Mouse (Mus musculus) CH12F3 (cell line): ENCODE results near the gene Krtap5-4.
"Not testable (repeated sequence)": the region's sequence is repeated elsewhere in the genome, so short reads cannot be mapped to it uniquely, and the experiment has no call there.

Experiments used
- in situ Hi-C: fragments of 300-500 bp; cut with MboI; formaldehyde crosslinking; loops from 2 replicates; pipeline ENCODE4 v1.14.3; 2020; ENCODE audit warnings: low sequenced_read_pairs

Gene Krtap5-4

DNA sequence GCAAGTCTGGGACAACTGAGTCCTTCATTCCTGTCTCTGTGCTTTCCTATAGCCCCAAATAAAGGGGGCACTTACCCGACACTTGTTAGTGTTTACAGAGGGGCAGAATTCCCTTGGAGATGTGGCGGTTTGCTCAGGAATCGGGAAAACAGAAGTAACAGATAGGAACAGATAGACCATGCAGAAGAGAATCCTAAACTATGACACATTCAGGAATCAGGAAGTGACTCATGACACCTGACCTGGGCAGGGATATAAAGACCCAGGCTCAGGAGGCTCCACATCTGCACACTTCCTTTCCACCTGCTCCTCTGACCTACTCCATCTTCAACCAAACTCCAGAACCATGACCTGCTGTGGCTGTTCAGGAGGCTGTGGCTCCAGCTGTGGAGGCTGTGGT, at the start of gene Krtap5-4:
TSS of gene Krtap5-4 (plus strand) at position 301 of the 400 bp plus-strand sequence.
- in situ Hi-C loops: no loop called here

DNA sequence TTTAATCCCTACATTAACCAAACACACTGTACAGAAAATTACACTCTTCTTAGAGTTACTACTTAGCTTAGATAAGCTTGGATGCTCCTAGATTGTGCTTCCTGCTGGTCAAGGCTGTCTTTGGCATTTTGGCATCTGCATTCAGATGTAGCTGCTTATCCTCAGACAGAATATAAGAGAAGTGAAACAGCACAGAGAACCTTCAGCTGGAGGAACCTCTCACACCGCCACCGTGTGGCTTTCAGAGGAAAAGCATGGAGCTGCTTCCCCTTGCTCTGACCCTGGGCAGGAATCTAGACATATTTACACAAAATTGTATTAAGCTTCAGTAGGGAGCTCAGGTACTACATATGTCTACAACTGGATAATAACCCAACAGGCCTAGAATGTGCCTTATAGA, 47.8 kb upstream of the Krtap5-4 start:
- in situ Hi-C loops: no loop called here

GRCm38 (mm10) chr7:142258254-142258653, 45.1 kb upstream of the Krtap5-4 start, which contains the start of gene Gm2431:
Gene Gm2431, minus strand, starts transcription at chr7:142258354.
- in situ Hi-C loops: not testable (repeated sequence)

DNA sequence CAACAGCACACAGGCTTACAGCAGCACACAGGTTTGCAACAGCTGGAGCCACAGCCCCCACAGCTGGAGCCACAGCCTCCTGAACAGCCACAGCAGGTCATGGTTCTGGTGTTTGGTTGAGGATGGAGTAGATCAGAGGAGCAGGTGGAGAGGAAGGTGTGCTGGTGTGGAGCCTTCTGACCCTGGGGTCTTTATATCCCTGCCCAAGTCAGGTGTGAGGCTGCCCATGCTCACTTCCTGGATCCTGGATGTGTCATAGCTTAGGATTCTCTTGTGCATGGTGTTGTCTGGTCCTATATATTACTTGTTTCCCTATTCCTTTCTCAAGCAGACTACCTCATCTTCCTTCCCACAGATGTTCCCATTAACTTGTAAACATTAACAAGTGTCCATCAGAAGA, 29.1 kb upstream of the Krtap5-4 start, which contains the start of gene Gm4559:
TSS of gene Gm4559 (minus strand) at position 101 of the 400 bp plus-strand sequence.
- in situ Hi-C loops: not testable (repeated sequence)

DNA sequence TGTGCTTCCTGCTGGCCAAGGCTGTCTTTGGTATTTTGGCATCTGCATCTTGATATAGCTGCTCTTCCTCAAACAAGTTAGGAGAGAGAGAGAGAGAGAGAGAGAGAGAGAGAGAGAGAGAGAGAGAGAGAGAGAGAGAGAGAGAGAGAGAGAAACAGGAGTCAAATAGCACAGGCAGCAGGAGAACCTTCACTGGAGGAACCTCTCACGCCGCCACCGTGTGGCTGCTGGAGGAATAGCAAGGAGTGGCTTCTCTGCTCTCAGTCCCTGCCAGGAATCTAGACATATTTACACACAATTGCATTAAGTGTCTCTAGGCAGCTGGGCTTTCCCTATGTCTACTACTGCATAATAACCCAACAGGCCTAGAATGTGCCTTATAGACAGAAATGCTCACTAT, 25.2 kb upstream of the Krtap5-4 start:
- in situ Hi-C loops: not testable (repeated sequence)

DNA sequence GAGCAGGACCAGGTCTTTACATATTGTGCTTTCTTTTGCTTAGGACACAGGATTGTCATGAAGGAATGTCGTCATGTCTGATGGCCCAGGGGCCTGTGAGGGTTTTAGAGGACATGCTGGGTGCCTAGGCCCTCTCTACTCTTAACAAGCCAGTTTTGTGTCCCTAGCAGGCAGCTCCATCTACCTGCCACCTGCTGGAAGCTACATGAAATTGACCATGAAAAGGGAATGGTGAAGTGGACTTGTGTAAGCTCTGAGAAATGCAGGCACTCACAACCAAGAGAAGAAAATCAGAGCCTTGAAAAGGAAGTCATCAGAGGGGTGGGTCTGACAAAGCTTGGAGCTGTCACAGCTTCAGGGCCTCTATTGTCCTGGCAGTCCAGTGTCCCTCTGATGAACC, 24.1 kb upstream of the Krtap5-4 start:
- in situ Hi-C loops: not testable (repeated sequence)

- in situ Hi-C loops: not testable (repeated sequence)
Observed at GRCm38 (mm10) chr7:142282847-142283246, 20.5 kb upstream of the Krtap5-4 start.

GRCm38 (mm10) chr7:142284023-142284591, 19.2 kb upstream of the Krtap5-4 start:
- in situ Hi-C loops: no loop called here

DNA sequence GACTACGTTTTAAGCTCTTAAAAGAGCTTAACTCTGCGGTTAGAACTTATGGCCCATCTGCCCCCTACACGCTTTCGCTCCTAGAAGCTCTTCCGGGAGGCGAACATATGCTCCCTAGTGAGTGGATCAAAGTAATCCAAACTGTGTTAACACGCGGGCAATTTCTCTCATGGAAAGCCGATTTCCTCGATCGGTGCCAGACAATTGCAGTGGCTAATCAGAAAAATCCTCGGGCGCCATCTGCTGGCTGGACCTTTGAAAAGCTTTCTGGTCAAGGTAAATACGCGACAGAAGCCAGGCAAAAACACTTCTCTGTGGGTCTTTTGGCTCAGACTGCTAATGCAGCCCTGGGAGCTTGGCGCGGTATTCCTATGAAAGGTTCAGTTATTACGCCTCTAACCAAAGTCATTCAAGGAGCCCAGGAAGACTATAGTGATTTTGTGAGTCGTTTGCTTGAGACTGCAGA, 18.7 kb upstream of the Krtap5-4 start:
- in situ Hi-C loops: no loop called here

DNA sequence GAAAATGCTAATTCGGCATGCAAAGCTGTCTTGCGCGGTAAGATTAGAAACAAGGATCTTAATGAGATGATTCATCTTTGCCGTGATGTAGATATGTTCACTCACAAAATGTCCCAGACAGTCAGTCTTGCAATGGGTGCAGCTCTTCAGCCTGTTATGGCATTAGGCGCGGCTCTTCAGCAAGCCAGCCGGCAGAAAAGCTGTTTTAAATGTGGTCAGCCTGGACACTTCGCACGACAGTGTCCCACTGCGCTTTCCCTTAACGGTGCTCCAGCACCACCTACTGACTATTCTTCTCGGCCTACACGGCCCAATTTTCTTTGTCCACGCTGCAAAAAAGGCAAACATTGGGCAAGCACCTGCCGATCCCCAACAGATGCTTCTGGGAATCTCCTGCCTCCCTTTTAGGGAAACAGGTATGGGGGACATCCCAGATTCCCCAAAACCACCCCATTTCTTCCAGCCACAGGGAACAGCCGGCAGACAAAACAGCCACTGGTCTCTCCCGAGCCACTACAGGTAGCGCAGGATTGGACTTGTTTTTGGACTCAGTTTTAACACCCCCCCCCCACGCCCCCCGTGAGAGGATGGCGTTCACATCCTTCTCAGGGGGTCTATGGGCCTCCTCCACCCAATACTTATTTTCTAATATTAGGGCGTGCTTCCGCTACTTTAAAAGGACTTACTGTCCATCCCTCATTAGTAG, 18.1 kb upstream of the Krtap5-4 start:
- in situ Hi-C loops: no loop called here

- in situ Hi-C loops: not testable (repeated sequence)
Observed at GRCm38 (mm10) chr7:142285910-142286612, 17.3 kb upstream of the Krtap5-4 start.

GRCm38 (mm10) chr7:142293851-142294250, 9.5 kb upstream of the Krtap5-4 start:
- in situ Hi-C loops: not testable (repeated sequence)

DNA sequence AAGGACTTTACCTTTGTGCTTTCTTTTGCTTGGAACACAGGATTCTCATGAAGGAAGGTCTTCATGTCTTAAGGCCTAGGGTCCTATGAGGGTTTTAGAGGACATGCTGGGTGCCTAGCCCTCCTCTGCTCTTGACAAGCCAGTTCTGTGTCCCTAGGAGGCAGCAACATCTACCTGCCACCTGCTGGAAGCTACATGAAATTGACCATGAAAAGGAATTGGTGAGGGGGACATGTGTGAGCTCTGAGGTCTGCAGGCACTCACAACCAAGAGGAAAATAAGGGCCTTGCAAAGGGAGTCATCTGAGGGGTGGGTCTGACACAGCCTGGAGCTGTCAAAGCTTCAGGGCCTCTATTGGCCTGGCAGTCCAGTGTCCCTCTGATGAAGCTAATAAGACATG, 7.9 kb upstream of the Krtap5-4 start:
- in situ Hi-C loops: no loop called here

DNA sequence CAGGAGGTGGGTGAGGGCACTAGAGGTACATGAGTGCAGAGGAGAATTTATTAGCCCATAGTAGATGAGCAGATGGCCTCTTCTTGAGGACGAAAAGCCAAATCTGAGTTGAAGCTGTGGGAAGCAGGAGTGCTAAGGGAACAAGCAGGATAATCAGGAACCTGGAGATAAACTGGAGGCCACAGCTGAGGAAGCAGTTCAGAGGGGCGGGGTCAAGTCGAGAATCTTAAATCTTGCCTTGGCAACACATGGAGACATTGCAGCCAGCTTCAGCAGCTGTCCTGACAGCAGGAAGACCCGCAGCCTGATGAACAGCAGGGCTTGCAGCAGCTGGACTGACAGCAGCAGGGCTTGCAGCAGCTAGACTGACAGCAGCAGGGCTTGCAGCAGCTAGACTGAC, 7.2 kb upstream of the Krtap5-4 start:
- in situ Hi-C loops: not testable (repeated sequence)

- in situ Hi-C loops: not testable (repeated sequence)
Observed at GRCm38 (mm10) chr7:142297018-142297417, 6.3 kb upstream of the Krtap5-4 start, which contains the start of gene Krtap5-1. Gene Krtap5-1, minus strand, starts transcription at chr7:142297118.

GRCm38 (mm10) chr7:142303929-142304328, 580 bp downstream of the Krtap5-4 start:
- in situ Hi-C loops: not testable (repeated sequence)

GRCm38 (mm10) chr7:142314600-142315285, 11.4 kb downstream of the Krtap5-4 start:
- in situ Hi-C loops: no loop called here

DNA sequence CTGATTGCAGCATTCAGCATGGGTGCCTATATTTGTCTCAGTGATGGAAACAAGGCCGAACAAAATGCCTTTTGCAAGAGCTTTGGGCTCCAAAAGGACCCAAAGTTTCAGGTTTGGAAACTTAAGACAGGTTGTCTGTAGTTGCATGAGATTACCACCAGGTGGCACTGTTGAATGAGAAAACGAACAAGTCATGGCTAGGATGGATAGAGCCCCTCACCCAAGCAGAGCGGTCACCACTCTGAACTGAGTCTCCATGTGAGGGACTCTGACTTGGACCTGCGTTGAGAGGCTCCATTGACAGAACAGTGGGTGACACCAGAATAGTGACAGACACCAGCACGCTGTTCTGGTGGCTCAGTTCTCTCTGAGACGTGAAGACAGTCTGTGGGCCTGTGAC, 13.2 kb downstream of the Krtap5-4 start:
- in situ Hi-C loops: no loop called here

DNA sequence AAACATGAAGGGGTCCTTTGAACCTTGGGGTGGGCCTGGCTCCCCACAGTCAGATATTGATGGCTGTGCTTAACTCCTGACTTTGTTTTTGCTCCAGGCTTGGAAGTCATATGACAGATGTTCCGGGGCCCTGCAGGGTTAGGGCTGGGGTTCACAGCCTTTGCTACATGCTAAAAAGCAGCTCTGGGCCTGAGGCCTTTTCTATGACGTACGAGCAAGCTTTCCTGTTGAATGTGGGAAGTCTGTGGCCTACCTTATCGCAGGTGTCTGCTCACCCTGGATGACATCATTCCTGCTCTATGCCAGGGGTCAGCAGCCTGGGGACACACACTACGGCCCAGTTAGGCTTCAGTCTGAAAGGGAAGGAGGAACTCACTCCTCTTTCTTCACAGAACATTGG, 13.9 kb downstream of the Krtap5-4 start:
- in situ Hi-C loops: no loop called here

GRCm38 (mm10) chr7:142319124-142319523, 15.8 kb downstream of the Krtap5-4 start:
- in situ Hi-C loops: no loop called here

DNA sequence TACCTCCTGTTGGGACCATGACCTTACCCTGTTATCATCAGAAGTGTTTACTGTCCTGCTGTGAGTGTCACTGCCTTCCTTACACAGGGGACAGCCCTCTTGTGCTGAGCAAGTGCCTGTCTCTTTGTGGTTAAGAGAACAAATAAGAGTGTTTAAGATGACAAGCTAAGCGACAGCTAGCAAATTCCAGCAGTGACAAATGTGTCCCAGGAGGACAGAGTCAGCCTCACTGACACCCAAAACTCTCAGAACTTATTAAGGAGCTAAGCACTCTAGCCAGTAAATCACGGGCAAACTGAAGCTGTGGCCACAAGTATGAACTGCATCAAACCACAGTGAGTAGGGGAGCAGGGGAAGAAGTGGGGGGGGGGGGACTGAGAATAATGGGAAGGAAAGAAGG, 17.6 kb downstream of the Krtap5-4 start:
- in situ Hi-C loops: no loop called here
